Mouse (Mus musculus): ENCODE data around the gene Hprt.

GRCm38 (mm10) chrX:53053885-53054284 is 65.9 kb downstream of the Hprt start:
- no peak for TF ChIP-seq GATA1 (IDR thresholded peaks at IDR 0.05; ENCODE audit: borderline replicate concordance, low read length)
- no peak for TF ChIP-seq FLI1 (IDR thresholded peaks at IDR 0.05; ENCODE audit: low read length)

Measured in megakaryocyte, embryonic 14.5 days (primary cell).